Mouse (Mus musculus) heart, postnatal 0 days (tissue): ENCODE results near the gene Olfr447.

Source experiments
- CTCF ChIP-seq: IDR thresholded peaks from 2 replicates; pipeline ENCODE4 v1.5.1; 2016; ENCODE audit warnings: antibody characterized with exemption, control low read depth, low read depth
- EP300 ChIP-seq: IDR thresholded peaks from 2 replicates; pipeline ENCODE4 v1.6.1; 2016; ENCODE audit warnings: antibody characterized with exemption, low read depth

DNA sequence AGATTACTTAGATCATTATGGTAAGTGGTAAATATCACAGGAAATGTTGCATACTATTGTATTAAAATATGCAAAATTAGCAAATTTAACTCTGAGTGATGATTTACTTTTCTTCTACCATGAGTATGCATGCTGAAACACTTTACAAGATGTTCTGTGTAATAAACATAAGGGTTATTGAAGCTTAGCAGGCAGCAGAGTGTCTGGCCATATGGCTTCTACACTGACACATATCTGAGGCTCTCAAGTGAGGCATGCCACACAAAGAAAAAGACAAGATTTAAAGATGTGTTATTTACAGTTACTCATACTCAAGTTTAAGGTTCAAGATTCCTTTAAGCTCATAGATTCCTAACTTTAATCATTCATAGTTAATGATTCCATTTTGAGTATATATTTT is 32.4 kb upstream of the Olfr447 start:
- TF ChIP-seq CTCF = no peak
- no peak for TF ChIP-seq EP300
